Mouse (Mus musculus): ENCODE data around the gene Atp6v0d1. TPM values are rescaled to one million over a fixed set of nuclear protein-coding genes. Genes with fewer than 3 reads are reported as not detected.
A peak's percentile ranks its signal among the peaks of the same experiment; 100 is the strongest.

Atp6v0d1 gene
- polyA plus RNA-seq, 1 experiment from 2014 or later: 82.9 TPM

DNA sequence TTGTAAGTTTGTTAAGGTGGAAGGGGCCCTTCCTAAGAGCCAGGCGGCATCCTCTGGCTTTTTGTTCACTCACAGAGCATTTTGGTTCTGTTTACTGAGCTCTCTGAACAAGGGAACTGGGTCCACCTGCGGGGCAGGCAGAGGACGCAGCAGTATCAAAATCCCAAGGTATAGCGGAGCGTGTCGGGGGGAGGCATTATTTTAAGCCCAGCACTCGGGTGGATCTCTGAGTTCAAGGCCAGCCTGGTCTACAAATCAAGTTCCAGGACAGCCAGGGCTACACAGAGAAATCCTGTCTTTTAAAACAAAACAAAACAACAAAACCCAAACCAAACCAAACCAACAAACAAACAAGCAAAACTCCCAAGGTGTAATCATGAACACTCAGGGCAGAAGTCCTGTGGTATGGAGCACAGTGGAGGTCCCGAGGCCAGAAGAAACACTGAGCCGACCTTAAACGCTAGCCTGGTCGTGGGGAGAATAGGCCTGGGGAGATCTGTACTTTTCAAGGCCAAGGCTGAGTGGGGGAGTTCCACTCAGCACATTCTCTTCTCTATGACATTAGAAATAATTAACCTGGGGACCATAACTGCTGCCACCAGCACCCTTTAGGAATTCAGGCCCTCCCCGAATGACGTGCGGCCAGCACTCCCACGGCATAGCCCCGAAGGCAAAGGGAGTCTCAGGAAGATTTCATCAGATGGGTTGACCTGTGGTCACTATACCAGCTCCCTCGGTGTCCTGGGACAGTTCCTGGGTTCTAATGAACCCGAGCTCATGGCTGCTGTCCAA lies 28.8 kb upstream of the Atp6v0d1 start:
- no peak for ATAC-seq (ENCODE audit: insufficient number of reproducible peaks, insufficient read depth, low FRiP score, low read depth)
- Histone ChIP-seq H3K4me3 (ENCODE audit: low read depth, low read length) (peak overlapping the region; percentile 22), H3K4me1 (ENCODE audit: control insufficient read depth, insufficient read depth, low read length) (peaks cover 6% of the 10 kb centered on the region; the same call in 1 of the 2 replicates), H3K9ac (replicated peaks; ENCODE audit: low read depth, low read length) (peak overlapping the region; percentile 25; the same call in 1 of the 2 replicates), H3K36me3 (ENCODE audit: control insufficient read depth, insufficient read depth, low read length) (no peaks in the 10 kb centered on the region), H3K27ac (ENCODE audit: low read length) (peak overlapping the region; percentile 90), H3K4me2 (replicated peaks; ENCODE audit: low read depth, low read length) (peak overlapping the region; percentile 37), H3K9me3 (ENCODE audit: control insufficient read depth, low read depth, low read length) (no peaks in the 10 kb centered on the region), H3K27me3 (ENCODE audit: control insufficient read depth, insufficient read depth, low read length) (no peaks in the 10 kb centered on the region)
- WGBS: 65% methylated on average over 18 of the region's 18 CpGs

DNA sequence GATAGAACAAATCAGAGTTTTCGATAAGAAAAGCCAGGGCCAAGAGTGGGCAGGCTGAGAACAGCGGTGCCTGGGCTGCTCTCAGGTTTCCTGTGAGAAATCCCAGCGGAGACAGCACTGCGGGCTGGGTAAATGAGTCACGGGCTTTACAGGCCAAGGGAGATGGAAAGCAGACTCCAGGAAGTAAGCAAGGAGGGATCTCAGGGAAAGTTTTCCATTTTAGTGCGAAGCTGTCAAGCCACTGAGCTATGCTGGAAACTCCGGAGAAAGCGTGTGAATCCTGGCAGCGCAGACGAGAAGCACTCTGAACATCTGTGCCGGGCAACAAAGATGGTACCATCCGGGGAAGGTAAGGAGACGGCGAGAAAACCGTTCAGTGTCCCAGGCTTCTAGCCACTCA lies 28.0 kb upstream of the Atp6v0d1 start:
- Histone ChIP-seq H3K36me3 (ENCODE audit: control insufficient read depth, insufficient read depth, low read length) (no peaks in the 10 kb centered on the region), H3K27me3 (ENCODE audit: control insufficient read depth, insufficient read depth, low read length) (no peaks in the 10 kb centered on the region), H3K27ac (ENCODE audit: low read length) (peak overlapping the region; percentile 90), H3K9ac (replicated peaks; ENCODE audit: low read depth, low read length) (peak overlapping the region; percentile 25; the same call in 1 of the 2 replicates), H3K9me3 (ENCODE audit: control insufficient read depth, low read depth, low read length) (no peaks in the 10 kb centered on the region), H3K4me1 (ENCODE audit: control insufficient read depth, insufficient read depth, low read length) (peaks cover 6% of the 10 kb centered on the region; the same call in 1 of the 2 replicates), H3K4me2 (replicated peaks; ENCODE audit: low read depth, low read length) (peak overlapping the region; percentile 37), H3K4me3 (ENCODE audit: low read depth, low read length) (peak overlapping the region; percentile 22)
- ATAC-seq (ENCODE audit: insufficient number of reproducible peaks, insufficient read depth, low FRiP score, low read depth): peak; percentile 76
- WGBS: 7% methylated on average over 15 of the region's 15 CpGs

DNA sequence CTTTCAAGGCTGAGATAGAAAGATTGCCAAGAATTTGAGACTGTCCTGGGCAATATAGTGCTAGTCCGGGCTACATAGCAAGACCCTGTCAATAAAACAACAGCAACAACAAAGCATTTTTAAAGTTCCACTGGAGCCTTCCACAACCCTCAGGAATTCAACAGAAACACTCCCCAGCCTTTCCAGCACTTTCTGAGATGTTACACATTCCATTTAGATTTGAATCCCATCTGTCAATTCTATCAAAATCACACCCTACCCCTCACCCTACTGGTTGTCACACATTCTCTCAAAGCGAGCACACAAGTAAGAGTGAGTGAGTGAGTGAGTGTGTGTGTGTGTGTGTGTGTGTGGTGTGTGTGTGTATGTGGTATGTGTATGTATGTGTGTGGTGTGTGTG lies 26.6 kb upstream of the Atp6v0d1 start:
- Histone ChIP-seq H3K4me2 (replicated peaks; ENCODE audit: low read depth, low read length) (no peak overlapping the region), H3K9ac (replicated peaks; ENCODE audit: low read depth, low read length) (no peak overlapping the region), H3K36me3 (ENCODE audit: control insufficient read depth, insufficient read depth, low read length) (no peaks in the 10 kb centered on the region), H3K27ac (ENCODE audit: low read length) (no peak overlapping the region), H3K4me3 (ENCODE audit: low read depth, low read length) (no peak overlapping the region), H3K9me3 (ENCODE audit: control insufficient read depth, low read depth, low read length) (no peaks in the 10 kb centered on the region), H3K27me3 (ENCODE audit: control insufficient read depth, insufficient read depth, low read length) (no peaks in the 10 kb centered on the region), H3K4me1 (ENCODE audit: control insufficient read depth, insufficient read depth, low read length) (peaks cover 6% of the 10 kb centered on the region; the same call in 1 of the 2 replicates)
- 67% methylated on average over 2 of the region's 2 CpGs for WGBS
- no peak for ATAC-seq (ENCODE audit: insufficient number of reproducible peaks, insufficient read depth, low FRiP score, low read depth)

GRCm38 (mm10) chr8:105579719-105580118 lies 13.9 kb upstream of the Atp6v0d1 start:
- no peak for ATAC-seq (ENCODE audit: insufficient number of reproducible peaks, insufficient read depth, low FRiP score, low read depth)

GRCm38 (mm10) chr8:105575538-105575937 lies 9.7 kb upstream of the Atp6v0d1 start:
- Histone ChIP-seq H3K9me3 (ENCODE audit: control insufficient read depth, low read depth, low read length) (no peaks in the 10 kb centered on the region), H3K27ac (ENCODE audit: low read length) (no peak overlapping the region), H3K4me1 (ENCODE audit: control insufficient read depth, insufficient read depth, low read length) (no peaks in the 10 kb centered on the region), H3K9ac (replicated peaks; ENCODE audit: low read depth, low read length) (no peak overlapping the region), H3K4me3 (ENCODE audit: low read depth, low read length) (no peak overlapping the region), H3K36me3 (ENCODE audit: control insufficient read depth, insufficient read depth, low read length) (no peaks in the 10 kb centered on the region), H3K4me2 (replicated peaks; ENCODE audit: low read depth, low read length) (no peak overlapping the region), H3K27me3 (ENCODE audit: control insufficient read depth, insufficient read depth, low read length) (no peaks in the 10 kb centered on the region)
- 58% methylated on average over 3 of the region's 3 CpGs for whole genome bisulfite sequencing
- ATAC-seq (ENCODE audit: insufficient number of reproducible peaks, insufficient read depth, low FRiP score, low read depth): no peak

More at GRCm38 (mm10) chr8:105579719-105580118, 13.9 kb upstream of the Atp6v0d1 start:
- Histone ChIP-seq H3K9ac (replicated peaks; ENCODE audit: low read depth, low read length) (no peak overlapping the region), H3K36me3 (ENCODE audit: control insufficient read depth, insufficient read depth, low read length) (no peaks in the 10 kb centered on the region), H3K9me3 (ENCODE audit: control insufficient read depth, low read depth, low read length) (no peaks in the 10 kb centered on the region), H3K4me1 (ENCODE audit: control insufficient read depth, insufficient read depth, low read length) (no peaks in the 10 kb centered on the region), H3K27ac (ENCODE audit: low read length) (no peak overlapping the region), H3K4me3 (ENCODE audit: low read depth, low read length) (no peak overlapping the region), H3K4me2 (replicated peaks; ENCODE audit: low read depth, low read length) (no peak overlapping the region), H3K27me3 (ENCODE audit: control insufficient read depth, insufficient read depth, low read length) (no peaks in the 10 kb centered on the region)
- 50% methylated on average over 3 of the region's 3 CpGs for WGBS

- Histone ChIP-seq H3K36me3 (ENCODE audit: control insufficient read depth, insufficient read depth, low read length) (no peaks in the 10 kb centered on the region), H3K4me2 (replicated peaks; ENCODE audit: low read depth, low read length) (no peak overlapping the region), H3K4me3 (ENCODE audit: low read depth, low read length) (no peak overlapping the region), H3K27me3 (ENCODE audit: control insufficient read depth, insufficient read depth, low read length) (no peaks in the 10 kb centered on the region), H3K9me3 (ENCODE audit: control insufficient read depth, low read depth, low read length) (no peaks in the 10 kb centered on the region), H3K9ac (replicated peaks; ENCODE audit: low read depth, low read length) (no peak overlapping the region), H3K27ac (ENCODE audit: low read length) (no peak overlapping the region), H3K4me1 (ENCODE audit: control insufficient read depth, insufficient read depth, low read length) (no peaks in the 10 kb centered on the region)
- WGBS: 43% methylated on average over 6 of the region's 6 CpGs
- ATAC-seq (ENCODE audit: insufficient number of reproducible peaks, insufficient read depth, low FRiP score, low read depth): no peak
Observed at GRCm38 (mm10) chr8:105574741-105575140, 8.9 kb upstream of the Atp6v0d1 start.

GRCm38 (mm10) chr8:105573427-105573826 lies 7.6 kb upstream of the Atp6v0d1 start:
- no peak overlapping the region for H3K27ac ChIP-seq (ENCODE audit: low read length)
- no peak for ATAC-seq (ENCODE audit: insufficient number of reproducible peaks, insufficient read depth, low FRiP score, low read depth)
- H3K4me3 ChIP-seq (ENCODE audit: low read depth, low read length): no peak overlapping the region

DNA sequence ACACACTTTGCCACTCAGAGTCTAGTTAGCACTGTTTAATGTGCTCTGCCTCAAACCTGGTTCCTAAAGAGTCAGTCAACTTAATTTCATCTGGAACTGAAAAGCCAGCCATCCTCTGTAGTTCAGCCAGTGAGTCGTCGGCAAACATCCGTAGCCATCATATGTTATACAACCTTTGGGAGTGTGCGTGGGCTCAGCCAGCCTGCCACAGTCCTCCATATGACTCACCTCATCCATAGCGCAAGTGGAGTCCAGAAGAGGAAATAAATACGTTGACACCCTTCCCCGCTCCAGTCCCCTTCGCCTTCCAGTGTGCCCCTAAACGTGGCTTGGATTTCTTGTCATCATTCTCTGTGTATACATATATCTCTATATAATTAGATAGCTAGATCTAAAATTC lies 6.0 kb upstream of the Atp6v0d1 start:
- peaks cover 2% of the 10 kb centered on the region; the same call in 1 of the 2 replicates for H3K4me1 ChIP-seq (ENCODE audit: control insufficient read depth, insufficient read depth, low read length)
- H3K27me3 ChIP-seq (ENCODE audit: control insufficient read depth, insufficient read depth, low read length): no peaks in the 10 kb centered on the region
- no peak overlapping the region for H3K9ac ChIP-seq (replicated peaks; ENCODE audit: low read depth, low read length)
- H3K36me3 ChIP-seq (ENCODE audit: control insufficient read depth, insufficient read depth, low read length): no peaks in the 10 kb centered on the region
- H3K9me3 ChIP-seq (ENCODE audit: control insufficient read depth, low read depth, low read length): no peaks in the 10 kb centered on the region
- WGBS: 92% methylated on average over 9 of the region's 9 CpGs
- no peak for ATAC-seq (ENCODE audit: insufficient number of reproducible peaks, insufficient read depth, low FRiP score, low read depth)
- H3K4me3 ChIP-seq (ENCODE audit: low read depth, low read length): no peak overlapping the region
- no peak overlapping the region for H3K27ac ChIP-seq (ENCODE audit: low read length)
- no peak overlapping the region for H3K4me2 ChIP-seq (replicated peaks; ENCODE audit: low read depth, low read length)

More at GRCm38 (mm10) chr8:105573427-105573826, 7.6 kb upstream of the Atp6v0d1 start:
- Histone ChIP-seq H3K4me1 (ENCODE audit: control insufficient read depth, insufficient read depth, low read length) (no peaks in the 10 kb centered on the region), H3K9ac (replicated peaks; ENCODE audit: low read depth, low read length) (no peak overlapping the region), H3K27me3 (ENCODE audit: control insufficient read depth, insufficient read depth, low read length) (no peaks in the 10 kb centered on the region), H3K4me2 (replicated peaks; ENCODE audit: low read depth, low read length) (no peak overlapping the region), H3K9me3 (ENCODE audit: control insufficient read depth, low read depth, low read length) (no peaks in the 10 kb centered on the region), H3K36me3 (ENCODE audit: control insufficient read depth, insufficient read depth, low read length) (no peaks in the 10 kb centered on the region)

Data from stomach, embryonic 14.5 days (tissue).